Mouse (Mus musculus): ENCODE data around the gene Acod1. TPM values are rescaled to one million over a fixed set of nuclear protein-coding genes. Genes with fewer than 3 reads are reported as not detected.

Acod1 gene
- total and polyA plus RNA-seq, 3 experiments: 0.09 to 1.6 (median 0.16) TPM

DNA sequence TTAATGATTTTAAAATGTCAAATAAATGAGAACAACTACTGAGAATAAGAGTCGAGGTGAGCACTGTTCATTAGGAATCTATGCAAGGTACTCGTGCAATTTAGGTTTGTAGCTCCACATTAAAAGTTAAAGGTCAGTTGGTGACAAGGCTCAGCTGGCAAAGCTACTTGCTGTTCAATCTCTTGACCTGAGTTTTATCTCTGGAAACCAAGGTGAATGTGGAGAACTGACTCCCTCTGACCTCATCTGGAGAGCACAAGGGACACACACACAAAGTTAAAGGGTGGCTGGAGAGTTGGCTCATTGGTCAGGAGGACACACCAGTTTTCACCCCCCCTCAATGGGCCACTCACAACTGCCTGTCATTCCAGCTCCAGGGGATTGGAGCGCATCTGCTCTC is 54.4 kb downstream of the Acod1 start:
- no peak overlapping the region for H3K4me2 ChIP-seq (ENCODE audit: insufficient read depth, low read depth, poor library complexity, severe bottlenecking)
- peaks cover 7 to 26% of the 10 kb centered on the region in 2 experiments; a peak in 3 of 4 replicates for H3K4me1 ChIP-seq (ENCODE audit: control insufficient read depth in 1 of 2, insufficient read depth in 2 of 2)
- H3K9ac ChIP-seq (ENCODE audit: insufficient read depth, low read depth): no peak overlapping the region
- no peak overlapping the region for H3K27ac ChIP-seq (ENCODE audit: insufficient read depth, low read depth)
- peaks cover 5 to 7% of the 10 kb centered on the region in 2 experiments for H3K36me3 ChIP-seq (replicated peaks in 1 of 2; ENCODE audit: control insufficient read depth in 1 of 2, insufficient read depth in 1 of 2, low read length in 1 of 2)
- no peak for DNase-seq (ENCODE audit: extremely low read depth)
- H3K27me3 ChIP-seq (replicated peaks): no peaks in the 10 kb centered on the region
- no peak overlapping the region for H3K4me3 ChIP-seq (replicated peaks in 1 of 3; ENCODE audit: low read depth in 2 of 3, low read length in 2 of 3, poor library complexity in 1 of 3)
- in situ Hi-C loops (cut with MboI; ENCODE audit: low pct_ligation_motif_present, low pct_unique_long_range_greater_than_20kb, low sequenced_read_pairs) (no loop called here), dilution Hi-C loops (cut with MboI; ENCODE audit: extremely low pct_ligation_motif_present, extremely low pct_unique_long_range_greater_than_20kb, low sequenced_read_pairs) (no loop called here)
- H3K9me3 ChIP-seq (replicated peaks; ENCODE audit: low read length): no peaks in the 10 kb centered on the region
- H3K79me2 ChIP-seq (replicated peaks; ENCODE audit: control insufficient read depth, extremely low read depth, insufficient read depth, poor library complexity, severe bottlenecking): peaks cover 17% of the 10 kb centered on the region
- TF ChIP-seq MXI1 (IDR thresholded peaks at IDR 0.05; ENCODE audit: low read depth, low read length) (no peak), POLR2A (IDR thresholded peaks at IDR 0.05; ENCODE audit: low read depth, low read length) (no peak), NELFE (IDR thresholded peaks at IDR 0.05; ENCODE audit: low read depth, low read length) (no peak), MYC (IDR thresholded peaks at IDR 0.05; ENCODE audit: low read depth, low read length) (no peak), EP300 (IDR thresholded peaks at IDR 0.05; ENCODE audit: low read length) (no peak)

GRCm38 (mm10) chr14:103102246-103102645 is 55.5 kb downstream of the Acod1 start:
- no peak for TF ChIP-seq MAFK (IDR thresholded peaks at IDR 0.05; ENCODE audit: insufficient replicate concordance, low read length)
- TF ChIP-seq KAT2A (IDR thresholded peaks at IDR 0.05; ENCODE audit: insufficient replicate concordance, low read length): no peak
- TF ChIP-seq CHD2 (IDR thresholded peaks at IDR 0.05; ENCODE audit: low read length): no peak
- no peak for TF ChIP-seq E2F4 (IDR thresholded peaks at IDR 0.05; ENCODE audit: insufficient replicate concordance, low read depth, low read length)
- TF ChIP-seq HCFC1 (IDR thresholded peaks at IDR 0.05; ENCODE audit: low read depth, low read length): no peak
- TF ChIP-seq ELF1 (IDR thresholded peaks at IDR 0.05; ENCODE audit: low read depth, low read length): no peak
- TF ChIP-seq RCOR1 (conservative IDR thresholded peaks at IDR 0.05; ENCODE audit: low read depth, low read length): no peak
- no peak for TF ChIP-seq NELFE (IDR thresholded peaks at IDR 0.05; ENCODE audit: low read depth, low read length)
- TF ChIP-seq ZMIZ1 (IDR thresholded peaks at IDR 0.05; ENCODE audit: low read depth, low read length): no peak
- no peak for TF ChIP-seq MEF2A (IDR thresholded peaks at IDR 0.05; ENCODE audit: borderline replicate concordance, low read depth, low read length)
- no peak for TF ChIP-seq ZC3H11A (IDR thresholded peaks at IDR 0.05; ENCODE audit: low read depth, low read length)
- TF ChIP-seq POLR2AphosphoS2 (IDR thresholded peaks at IDR 0.05; ENCODE audit: low read depth, low read length): no peak
- no peak for TF ChIP-seq ZKSCAN1 (IDR thresholded peaks at IDR 0.05; ENCODE audit: borderline replicate concordance, low read depth, low read length)
- no peak for TF ChIP-seq USF1 (IDR thresholded peaks at IDR 0.05; ENCODE audit: low read depth, low read length)
- no peak for TF ChIP-seq SMC3 (IDR thresholded peaks at IDR 0.05; ENCODE audit: low read depth, low read length)
- no peak for TF ChIP-seq MXI1 (IDR thresholded peaks at IDR 0.05; ENCODE audit: low read depth, low read length)
- TF ChIP-seq CTCF (conservative IDR thresholded peaks at IDR 0.05 in 1 of 2, IDR thresholded peaks at IDR 0.05 in 1 of 2; ENCODE audit: low read depth in 2 of 2, low read length in 2 of 2): no peak
- in situ Hi-C loops (cut with MboI; ENCODE audit: low pct_ligation_motif_present, low pct_unique_long_range_greater_than_20kb, low sequenced_read_pairs): no loop called here
- H3K4me3 ChIP-seq (replicated peaks in 1 of 3; ENCODE audit: low read depth in 2 of 3, low read length in 2 of 3, poor library complexity in 1 of 3): no peak overlapping the region
- H3K9ac ChIP-seq (ENCODE audit: insufficient read depth, low read depth): no peak overlapping the region
- dilution Hi-C loops (cut with MboI; ENCODE audit: extremely low pct_ligation_motif_present, extremely low pct_unique_long_range_greater_than_20kb, low sequenced_read_pairs): no loop called here
- H3K4me2 ChIP-seq (ENCODE audit: insufficient read depth, low read depth, poor library complexity, severe bottlenecking): no peak overlapping the region; the same call in 1 of the 2 replicates
- H3K79me2 ChIP-seq (replicated peaks; ENCODE audit: control insufficient read depth, extremely low read depth, insufficient read depth, poor library complexity, severe bottlenecking): peaks cover 12% of the 10 kb centered on the region
- H3K9me3 ChIP-seq (replicated peaks; ENCODE audit: low read length): no peaks in the 10 kb centered on the region
- no peak overlapping the region for H3K27ac ChIP-seq (ENCODE audit: insufficient read depth, low read depth)
- peaks cover 7 to 15% of the 10 kb centered on the region in 2 experiments; a peak in 3 of 4 replicates for H3K4me1 ChIP-seq (ENCODE audit: control insufficient read depth in 1 of 2, insufficient read depth in 2 of 2)
- H3K27me3 ChIP-seq (replicated peaks): no peaks in the 10 kb centered on the region
- DNase-seq (ENCODE audit: extremely low read depth): no peak
- no peaks in the 10 kb centered on the region for H3K36me3 ChIP-seq (replicated peaks in 1 of 2; ENCODE audit: control insufficient read depth in 1 of 2, insufficient read depth in 1 of 2, low read length in 1 of 2)

Data from CH12.LX (cell line).